In the genomic region with DNA sequence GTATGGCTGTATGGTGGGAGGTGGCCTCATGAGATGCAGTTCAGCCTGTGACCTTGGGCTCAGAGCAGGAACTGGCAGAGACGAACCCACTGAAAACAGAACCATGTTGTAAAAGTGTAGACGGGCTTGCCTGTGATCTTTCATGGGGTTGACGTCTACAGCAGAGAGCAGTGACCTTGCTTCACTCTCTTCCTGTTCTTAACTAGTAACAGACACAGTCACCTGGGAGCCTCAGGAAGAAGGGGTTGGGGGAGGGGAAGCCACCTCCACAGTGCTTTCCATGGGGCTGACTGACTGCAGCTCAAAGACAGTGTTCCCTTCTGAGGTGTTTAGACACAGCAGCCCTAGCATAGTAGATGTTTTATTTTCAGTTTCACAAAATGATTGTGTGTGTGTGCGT, we compare ENCODE assay signal across 22 mouse cellular contexts.
A peak's percentile ranks its signal among the peaks of the same experiment; 100 is the strongest.
DNase-seq lines count a peak whose midpoint lies in the region; ATAC-seq lines count a peak whose summit lies in the region.
"Had no signal": no experiment of that assay in that cellular context is flagged by ENCODE, and none has a peak within 500 bp of the region (broad histone marks: within the 10 kb centered on the region; RNA-seq: fewer than 3 reads in every experiment).

No protein-coding gene starts in this region.

- no peaks in the 10 kb centered on the region for H3K27me3 ChIP-seq in neural tube, embryonic 11.5 days (ENCODE audit: control insufficient read depth, insufficient read depth, low read length)
- H3K27me3 ChIP-seq: forebrain, embryonic 13.5 days; heart, embryonic 12.5 days; liver, embryonic 13.5 days; midbrain, embryonic 15.5 days had no signal

- no peak overlapping the region for H3K9ac ChIP-seq in neural tube, embryonic 11.5 days (ENCODE audit: low read length)
- H3K9ac ChIP-seq: forebrain, embryonic 13.5 days; heart, embryonic 12.5 days; liver, embryonic 13.5 days; midbrain, embryonic 15.5 days had no signal

- H3K9me3 ChIP-seq in neural tube, embryonic 11.5 days (ENCODE audit: control insufficient read depth, low read length) = no peaks in the 10 kb centered on the region
- H3K9me3 ChIP-seq: forebrain, embryonic 13.5 days; heart, embryonic 12.5 days; liver, embryonic 13.5 days; midbrain, embryonic 15.5 days had no signal

- no peak for ATAC-seq in neural tube, embryonic 11.5 days (ENCODE audit: insufficient read depth, low FRiP score, low TSS enrichment)
- ATAC-seq: forebrain, embryonic 13.5 days; midbrain, embryonic 15.5 days had no signal

- no peak overlapping the region for H3K4me2 ChIP-seq in neural tube, embryonic 11.5 days (ENCODE audit: low read depth)
- H3K4me2 ChIP-seq: forebrain, embryonic 13.5 days; heart, embryonic 12.5 days; liver, embryonic 13.5 days; midbrain, embryonic 15.5 days had no signal

- no peaks in the 10 kb centered on the region for H3K4me1 ChIP-seq in neural tube, embryonic 11.5 days (ENCODE audit: control insufficient read depth, insufficient read depth, low read length)
- H3K4me1 ChIP-seq: heart, embryonic 12.5 days; liver, embryonic 13.5 days; midbrain, embryonic 15.5 days had no signal

- WGBS in neural tube, embryonic 11.5 days = 42% methylated on average over 4 of the region's 4 CpGs

- H3K4me3 ChIP-seq in neural tube, embryonic 11.5 days (ENCODE audit: low read depth, low read length) = no peak overlapping the region
- H3K4me3 ChIP-seq: forebrain, embryonic 13.5 days; heart, embryonic 12.5 days; layer of hippocampus, adult 2 months; liver, embryonic 13.5 days; midbrain, embryonic 15.5 days; myocyte had no signal

- DNase-seq in kidney, postnatal 4 days = peak; percentile 21 to 27
- no peak for DNase-seq in kidney, adult 11 months
- peak; percentile 81 for DNase-seq in embryo, embryonic 11 days
- DNase-seq in forelimb bud, embryonic 11.5 days (ENCODE audit: low read depth, low spot score) = peak; percentile 84
- peak; percentile 20 for DNase-seq in neural tube, embryonic 11.5 days (ENCODE audit: low spot score)
- DNase-seq in cerebellum, adult 8-10 months = no peak
- no peak for DNase-seq in ovary, postnatal 14 days (ENCODE audit: low spot score)
- DNase-seq: adrenal gland, postnatal 14 days; cerebellum, adult 2 months; cerebellum, postnatal 36 days; gastrocnemius, postnatal 14 days; heart, adult 11 months; heart, postnatal 10 days; kidney, adult 18-20 months; liver, embryonic 13.5 days; lung, adult 2 months; thymus, adult 2 months had no signal

- no peak overlapping the region for H3K27ac ChIP-seq in neural tube, embryonic 11.5 days (ENCODE audit: low read depth, low read length)
- H3K27ac ChIP-seq: forebrain, embryonic 13.5 days; layer of hippocampus, adult 2 months; liver, embryonic 13.5 days; midbrain, embryonic 15.5 days had no signal

- no peaks in the 10 kb centered on the region for H3K36me3 ChIP-seq in neural tube, embryonic 11.5 days (ENCODE audit: control insufficient read depth, insufficient read depth, low read length)
- H3K36me3 ChIP-seq: heart, embryonic 12.5 days; liver, embryonic 13.5 days; midbrain, embryonic 15.5 days had no signal

Comparison
In these comparisons a context has a peak if more than half of its experiments do, and no peak if none do; other contexts are left out.
1. DNase-seq: peak in kidney, postnatal 4 days (2 of 2), embryo, embryonic 11 days (single experiment), forelimb bud, embryonic 11.5 days (single experiment) and neural tube, embryonic 11.5 days (single experiment); none in kidney, adult 11 months (single experiment), cerebellum, adult 8-10 months (single experiment) and ovary, postnatal 14 days (single experiment).